Mouse (Mus musculus) ES-E14 (cell line): ENCODE results near the gene Sufu. TPM values are rescaled to one million over a fixed set of nuclear protein-coding genes. Genes with fewer than 3 reads are reported as not detected.

Experiments
- DNase-seq: peaks from one replicate; pipeline ENCODE4 v3.0.0-alpha.2; 2013; ENCODE audit warnings: low read depth, low spot score
- H3K27ac ChIP-seq: 2 replicates; pipeline ENCODE4 v1.5.1; 2012; ENCODE audit warnings: low read depth, mild to moderate bottlenecking, low read length, moderate library complexity, mixed read lengths; ENCODE audit not compliant: poor library complexity, insufficient read depth, severe bottlenecking
- H3K36me3 ChIP-seq: 2 replicates; pipeline ENCODE4 v1.6.1; 2012; ENCODE audit warnings: mild to moderate bottlenecking, low read length, moderate library complexity, mixed read lengths; ENCODE audit not compliant: control insufficient read depth, poor library complexity, insufficient read depth, severe bottlenecking
- H3K4me1 ChIP-seq, 2 experiments: fragments of 150-350 bp in 1 of 2; sonication (generic) in 1 of 2; 2 replicates each; pipeline ENCODE4 v1.6.1; 2012; ENCODE audit warnings: low read length in 2 of 2, mild to moderate bottlenecking in 1 of 2, mixed read lengths in 1 of 2; ENCODE audit not compliant: control insufficient read depth in 2 of 2, insufficient read depth in 2 of 2, poor library complexity in 1 of 2
- H3K4me3 ChIP-seq, 2 experiments: fragments of 150-350 bp in 1 of 2; sonication (generic) in 1 of 2; 2 replicates each; pipeline ENCODE4 v1.5.1; 2012; ENCODE audit warnings: low read length in 2 of 2, low read depth in 1 of 2, mild to moderate bottlenecking in 1 of 2, mixed read lengths in 1 of 2; ENCODE audit not compliant: insufficient read depth in 1 of 2, poor library complexity in 1 of 2, severe bottlenecking in 1 of 2
- H3K9ac ChIP-seq: 2 replicates; pipeline ENCODE4 v1.6.1; 2012; ENCODE audit warnings: low read depth, mild to moderate bottlenecking, low read length, mixed read lengths; ENCODE audit not compliant: poor library complexity, insufficient read depth, severe bottlenecking
- H3K9me3 ChIP-seq: fragments of 150-350 bp; sonication (generic); 2 replicates; pipeline ENCODE4 v1.6.1; 2012; ENCODE audit warnings: low read depth, mild to moderate bottlenecking, low read length; ENCODE audit not compliant: control insufficient read depth, insufficient read depth
- CHD2 ChIP-seq: IDR thresholded peaks from 2 replicates; pipeline ENCODE4 v1.6.1; 2014; ENCODE audit warnings: mild to moderate bottlenecking, low read depth, low read length, inconsistent platforms
- HCFC1 ChIP-seq: IDR thresholded peaks from 2 replicates; pipeline ENCODE4 v1.6.1; 2012; ENCODE audit warnings: low read length, inconsistent platforms, borderline replicate concordance; ENCODE audit not compliant: insufficient read depth
- MAFK ChIP-seq: IDR thresholded peaks from 2 replicates; pipeline ENCODE4 v1.6.1; 2014; ENCODE audit warnings: mild to moderate bottlenecking, low read depth, low read length, inconsistent platforms; ENCODE audit not compliant: insufficient read depth
- ZC3H11A ChIP-seq: IDR thresholded peaks from 2 replicates; pipeline ENCODE4 v1.6.1; 2012; ENCODE audit warnings: low read depth, mild to moderate bottlenecking, inconsistent platforms, low read length, borderline replicate concordance
- ZNF384 ChIP-seq: IDR thresholded peaks from 2 replicates; pipeline ENCODE4 v1.6.1; 2012; ENCODE audit warnings: low read depth, low read length, inconsistent platforms
- in situ Hi-C, 2 experiments: fragments of 600-800 bp; cut with MboI; formaldehyde crosslinking; loops; one replicate each; pipeline ENCODE4 v1.15.1; 2025; ENCODE audit warnings: low sequenced_read_pairs in 2 of 2, inconsistent platforms in 1 of 2; ENCODE audit not compliant: unreplicated experiment in 2 of 2
- total RNA-seq: library from RNA; depleted of rRNA; stranded (reverse); fragments of 300-350 nt; gene quantifications from 2 replicates; pipeline ENCODE4 v1.2.3, GENCODE M21; 2012

The Sufu gene
- total RNA-seq, 1 experiment = 14.5 TPM

- Histone ChIP-seq H3K4me1 (peaks cover 5 to 46% of the 10 kb centered on the region in 2 experiments; a peak in 3 of 4 replicates), H3K9ac (peak overlapping the region; percentile 36; the same call in 1 of the 2 replicates)
- in situ Hi-C loops = no loop called here
These were observed 128.1 kb downstream of the Sufu start for GRCm38 (mm10) chr19:46524601-46525321.

GRCm38 (mm10) chr19:46525691-46526631 lies 129.3 kb downstream of the Sufu start:
- no peak for DNase-seq
- no peaks in the 10 kb centered on the region for H3K36me3 ChIP-seq
- in situ Hi-C loops = no loop called here
- H3K4me1 ChIP-seq = peaks cover 7 to 42% of the 10 kb centered on the region in 2 experiments
- no peak overlapping the region; the same call in 1 of the 2 replicates for H3K27ac ChIP-seq
- no peak overlapping the region for H3K4me3 ChIP-seq
- H3K9ac ChIP-seq = no peak overlapping the region
- H3K9me3 ChIP-seq = no peaks in the 10 kb centered on the region
- TF ChIP-seq ZNF384 (no peak), MAFK (no peak), HCFC1 (no peak), ZC3H11A (no peak), CHD2 (no peak)

More at GRCm38 (mm10) chr19:46524601-46525321, 128.1 kb downstream of the Sufu start:
- Histone ChIP-seq H3K36me3 (no peaks in the 10 kb centered on the region), H3K9me3 (no peaks in the 10 kb centered on the region), H3K27ac (peak overlapping the region; percentile 12; the same call in 1 of the 2 replicates), H3K4me3 (peak overlapping the region; percentile 40 to 60; a peak in 3 of 4 replicates)
- TF ChIP-seq ZC3H11A (no peak), HCFC1 (no peak), CHD2 (no peak), ZNF384 (no peak), MAFK (no peak)
- peak; percentile 60 for DNase-seq

DNA sequence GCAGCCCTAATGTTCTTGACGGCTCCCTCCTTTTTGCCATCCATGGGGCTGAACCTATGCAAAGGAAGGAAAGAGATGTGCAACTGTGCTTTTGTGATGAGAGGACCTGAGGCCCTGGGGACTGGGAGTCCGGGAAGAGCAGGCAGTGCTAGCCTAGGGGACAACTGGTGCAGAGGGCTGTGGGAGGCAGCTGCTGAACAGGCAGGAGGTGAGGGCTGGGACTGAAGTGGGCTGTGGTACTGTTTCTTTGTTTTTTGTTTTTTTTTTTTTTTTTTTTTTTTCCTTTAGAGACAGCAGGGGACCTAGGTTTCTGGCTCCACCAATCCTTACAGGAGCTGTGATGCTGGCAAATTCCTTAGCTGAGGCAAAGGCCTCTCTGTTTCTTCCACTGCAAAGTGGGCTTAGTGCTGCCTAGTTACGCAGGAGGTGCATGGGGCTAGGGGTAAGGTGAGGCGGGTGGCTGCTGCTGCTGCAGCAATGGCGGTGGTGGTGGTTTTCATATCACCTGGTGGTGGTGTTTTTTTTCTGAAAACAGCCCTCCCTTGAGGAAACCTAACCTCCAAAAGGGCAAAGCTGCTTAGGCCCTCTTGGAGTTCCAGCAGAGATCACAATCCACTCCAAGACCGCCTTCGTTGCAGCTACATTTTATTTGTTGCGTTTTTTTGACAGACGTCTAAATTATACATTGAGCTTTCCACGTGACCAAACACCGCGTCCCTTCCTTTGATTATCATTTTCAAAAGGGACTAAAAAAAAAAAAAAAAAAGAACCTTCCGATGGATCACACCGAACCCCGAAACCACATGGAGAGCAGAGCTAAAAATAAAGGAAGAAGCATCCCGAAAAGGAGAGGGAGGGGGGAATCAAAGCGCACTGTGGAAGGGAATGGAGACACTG lies 131.2 kb downstream of the Sufu start:
- H3K4me1 ChIP-seq = peaks cover 12 to 49% of the 10 kb centered on the region in 2 experiments
- H3K9me3 ChIP-seq = no peaks in the 10 kb centered on the region
- no peak for TF ChIP-seq CHD2
- peak; percentile 63; the same call in 1 of the 2 replicates for TF ChIP-seq ZNF384
- TF ChIP-seq MAFK = no peak
- TF ChIP-seq HCFC1 = no peak
- peak overlapping the region; percentile 8; the same call in 1 of the 2 replicates for H3K27ac ChIP-seq
- DNase-seq = no peak
- in situ Hi-C loops = no loop called here
- peak overlapping the region; percentile 1 to 47; a peak in 2 of 4 replicates for H3K4me3 ChIP-seq
- H3K9ac ChIP-seq = no peak overlapping the region
- H3K36me3 ChIP-seq = no peaks in the 10 kb centered on the region

GRCm38 (mm10) chr19:46528529-46529213 lies 132.0 kb downstream of the Sufu start:
- no peak for TF ChIP-seq HCFC1
- TF ChIP-seq ZNF384 = no peak
- TF ChIP-seq CHD2 = no peak
- no peak for TF ChIP-seq MAFK
- no peak for TF ChIP-seq ZC3H11A
- DNase-seq = no peak
- peak overlapping the region; percentile 1 to 47; a peak in 3 of 4 replicates for H3K4me3 ChIP-seq
- H3K27ac ChIP-seq = no peak overlapping the region
- H3K9me3 ChIP-seq = no peaks in the 10 kb centered on the region
- 0 out of 2 replicates have a peak overlapping the region, but pooled peaks have one; percentile 12 for H3K9ac ChIP-seq
- H3K4me1 ChIP-seq = peaks cover 12 to 48% of the 10 kb centered on the region in 2 experiments
- no peaks in the 10 kb centered on the region for H3K36me3 ChIP-seq
- in situ Hi-C loops = no loop called here
